11 mouse cellular contexts compared by ENCODE assay signal in genomic region chr1:184060381-184060780, GRCm38 (mm10). TPM values are rescaled to one million over a fixed set of nuclear protein-coding genes. Genes with fewer than 3 reads are reported as not detected.
DNase-seq lines count a peak whose midpoint lies in the region; ATAC-seq and TF ChIP-seq lines count a peak whose summit lies in the region.
"Had no signal": no experiment of that assay in that cellular context is flagged by ENCODE, and none has a peak within 500 bp of the region (broad histone marks: within the 10 kb centered on the region; RNA-seq: fewer than 3 reads in every experiment).

No protein-coding gene starts in this region.

- no peaks in the 10 kb centered on the region for H3K4me1 ChIP-seq in embryonic facial prominence, embryonic 14.5 days (ENCODE audit: control insufficient read depth, insufficient read depth, low read length)
- peaks cover 13% of the 10 kb centered on the region; the same call in 1 of the 2 replicates for H3K4me1 ChIP-seq in lung, postnatal 0 days (ENCODE audit: insufficient read depth, low read depth, low read length)

- H3K27me3 ChIP-seq in embryonic facial prominence, embryonic 14.5 days (replicated peaks; ENCODE audit: control insufficient read depth, insufficient read depth, low read length) = no peaks in the 10 kb centered on the region
- no peaks in the 10 kb centered on the region for H3K27me3 ChIP-seq in lung, postnatal 0 days (replicated peaks; ENCODE audit: insufficient read depth, low read length)

- peak; percentile 92 for DNase-seq in heart, adult 11 months
- DNase-seq in heart, postnatal 36 days = no peak
- peak; percentile 83 for DNase-seq in embryonic facial prominence, embryonic 14.5 days (ENCODE audit: low spot score)
- DNase-seq in kidney, adult 8-10 months = peak; percentile 20 to 22
- DNase-seq in lung, postnatal 0 days (ENCODE audit: low spot score) = peak; percentile 96
- DNase-seq in left cerebral cortex, postnatal 36 days (ENCODE audit: low spot score in 2 of 2) = no peak
- DNase-seq in spleen, postnatal 36 days (ENCODE audit: low spot score in 2 of 2) = no peak
- no peak for DNase-seq in thymus, adult 18-20 months
- DNase-seq: cerebellum, postnatal 36 days had no signal

- no peaks in the 10 kb centered on the region for H3K36me3 ChIP-seq in embryonic facial prominence, embryonic 14.5 days (ENCODE audit: control insufficient read depth, insufficient read depth, low read length)
- H3K36me3 ChIP-seq in lung, postnatal 0 days (ENCODE audit: insufficient read depth, low read length) = no peaks in the 10 kb centered on the region

- TF ChIP-seq EP300 in lung, postnatal 0 days (IDR thresholded peaks at IDR 0.05) = peak; percentile 41

- intact Hi-C loops in heart, postnatal 36 days (cut with DNase I) = no loop called here
- intact Hi-C loops in left cerebral cortex, postnatal 36 days (cut with DNase I) = no loop called here

- H3K4me2 ChIP-seq in embryonic facial prominence, embryonic 14.5 days (ENCODE audit: low read depth, low read length) = no peak overlapping the region
- no peak overlapping the region for H3K4me2 ChIP-seq in lung, postnatal 0 days (replicated peaks; ENCODE audit: low read depth, low read length)

- H3K4me3 ChIP-seq in embryonic facial prominence, embryonic 14.5 days (ENCODE audit: low read depth, low read length) = no peak overlapping the region
- H3K4me3 ChIP-seq in lung, postnatal 0 days (ENCODE audit: low read depth, low read length) = no peak overlapping the region

- WGBS in embryonic facial prominence, embryonic 14.5 days = 59% methylated on average over 9 of the region's 9 CpGs
- 13% methylated on average over 9 of the region's 9 CpGs for WGBS in lung, postnatal 0 days

- H3K9me3 ChIP-seq in embryonic facial prominence, embryonic 14.5 days (ENCODE audit: control insufficient read depth, low read length) = no peaks in the 10 kb centered on the region
- no peaks in the 10 kb centered on the region for H3K9me3 ChIP-seq in lung, postnatal 0 days (ENCODE audit: low read length)

- H3K9ac ChIP-seq in embryonic facial prominence, embryonic 14.5 days (ENCODE audit: low read depth, low read length) = no peak overlapping the region
- H3K9ac ChIP-seq in lung, postnatal 0 days (replicated peaks; ENCODE audit: low read depth) = no peak overlapping the region

- H3K27ac ChIP-seq in embryonic facial prominence, embryonic 14.5 days (replicated peaks; ENCODE audit: low read depth, low read length) = no peak overlapping the region
- H3K27ac ChIP-seq in lung, postnatal 0 days (ENCODE audit: low read length) = peak overlapping the region; percentile 84

- TF ChIP-seq CTCF in lung, postnatal 0 days (IDR thresholded peaks at IDR 0.05) = peak; percentile 1; the same call in 1 of the 2 replicates

- peak; percentile 41; the same call in 1 of the 2 replicates for ATAC-seq in embryonic facial prominence, embryonic 14.5 days (ENCODE audit: low read depth)
- ATAC-seq in lung, postnatal 0 days = peak; percentile 91
- ATAC-seq: inflammation-experienced regulatory T-cells, adult 6 months; midbrain, embryonic 16.5 days had no signal

RNA-seq across cellular contexts. Expression of gene 1700056E22Rik, which starts 26.3 kb away (rescaled TPM):
- 1 to 10 TPM; 1.0 to 1.2 TPM for total RNA-seq in heart, postnatal 36 days (2021)
- polyA plus RNA-seq in embryonic facial prominence, embryonic 14.5 days (2014; fragmentation: Nextera tagmentation; extraction: Ambion mirVana) = 1.0 and 2.4 TPM in 2 replicates
- 2.2 and 2.3 TPM in 2 replicates for polyA plus RNA-seq in lung, postnatal 0 days (2015; fragmentation: Nextera tagmentation; extraction: Ambion mirVana)
- total RNA-seq in left cerebral cortex, postnatal 36 days (2021) = under 1 TPM in 1 of 2 experiments, not detected in 1; 0.32 TPM

RNA-seq across cellular contexts. Expression of gene Dusp10, which starts 47.3 kb away (rescaled TPM):
- 1 to 10 TPM; 4.6 to 9.2 TPM for total RNA-seq in heart, postnatal 36 days (2021)
- polyA plus RNA-seq in embryonic facial prominence, embryonic 14.5 days (2014; fragmentation: Nextera tagmentation; extraction: Ambion mirVana) = 17.1 and 17.7 TPM in 2 replicates
- 6.7 and 6.8 TPM in 2 replicates for polyA plus RNA-seq in lung, postnatal 0 days (2015; fragmentation: Nextera tagmentation; extraction: Ambion mirVana)
- total RNA-seq in left cerebral cortex, postnatal 36 days (2021) = 1 to 10 TPM; 6.0 to 7.1 TPM

Comparison
In these comparisons a context has a peak if more than half of its experiments do, and no peak if none do; other contexts are left out.
1. DNase-seq: peak in heart, adult 11 months (single experiment), embryonic facial prominence, embryonic 14.5 days (single experiment), kidney, adult 8-10 months (2 of 2) and lung, postnatal 0 days (single experiment); none in heart, postnatal 36 days (0 of 2), left cerebral cortex, postnatal 36 days (0 of 2), spleen, postnatal 36 days (0 of 2) and thymus, adult 18-20 months (0 of 2).